Mouse (Mus musculus): ENCODE results near the gene Qprt. TPM values are rescaled to one million over a fixed set of nuclear protein-coding genes. Genes with fewer than 3 reads are reported as not detected.

Gene Qprt
- polyA plus RNA-seq, 1 experiment from 2014 or later = 3.3 TPM

DNA sequence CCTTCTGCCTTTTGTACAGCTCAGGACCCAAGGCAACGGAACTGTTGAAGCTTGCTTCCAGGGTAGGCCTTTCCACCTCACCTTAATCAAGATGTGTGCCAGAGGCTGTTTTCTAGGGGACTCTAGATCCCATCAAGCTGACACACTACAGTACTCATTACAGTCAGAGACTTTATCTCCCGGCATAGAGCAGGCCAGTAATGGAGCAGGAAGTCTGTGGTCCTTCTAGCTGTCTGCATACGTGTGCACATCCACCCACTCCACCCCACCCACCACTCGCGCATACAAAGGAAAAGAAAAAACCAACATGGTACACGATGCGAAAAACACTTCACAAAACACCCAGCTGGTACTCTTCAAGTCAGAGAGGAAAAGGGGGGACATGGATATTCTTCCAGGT lies 22.4 kb upstream of the Qprt start:
- Histone ChIP-seq H3K27ac (replicated peaks) (no peak overlapping the region), H3K27me3 (no peaks in the 10 kb centered on the region), H3K9ac (no peak overlapping the region), H3K9me3 (replicated peaks) (no peaks in the 10 kb centered on the region), H3K4me3 (replicated peaks) (no peak overlapping the region), H3K36me3 (no peaks in the 10 kb centered on the region), H3K4me2 (replicated peaks) (no peak overlapping the region), H3K4me1 (no peaks in the 10 kb centered on the region)
- 80% methylated on average over 7 of the region's 7 CpGs for WGBS
- no peak for ATAC-seq (ENCODE audit: insufficient number of reproducible peaks, low FRiP score, low TSS enrichment, low read depth)

- Histone ChIP-seq H3K4me3 (replicated peaks) (no peak overlapping the region), H3K4me2 (replicated peaks) (no peak overlapping the region), H3K27ac (replicated peaks) (no peak overlapping the region), H3K9ac (no peak overlapping the region), H3K4me1 (no peaks in the 10 kb centered on the region), H3K9me3 (replicated peaks) (no peaks in the 10 kb centered on the region), H3K36me3 (no peaks in the 10 kb centered on the region), H3K27me3 (no peaks in the 10 kb centered on the region)
- 84% methylated on average over 4 of the region's 4 CpGs for WGBS
- ATAC-seq (ENCODE audit: insufficient number of reproducible peaks, low FRiP score, low TSS enrichment, low read depth) = no peak
Measured at GRCm38 (mm10) chr7:127142666-127143065, 20.6 kb upstream of the Qprt start.

DNA sequence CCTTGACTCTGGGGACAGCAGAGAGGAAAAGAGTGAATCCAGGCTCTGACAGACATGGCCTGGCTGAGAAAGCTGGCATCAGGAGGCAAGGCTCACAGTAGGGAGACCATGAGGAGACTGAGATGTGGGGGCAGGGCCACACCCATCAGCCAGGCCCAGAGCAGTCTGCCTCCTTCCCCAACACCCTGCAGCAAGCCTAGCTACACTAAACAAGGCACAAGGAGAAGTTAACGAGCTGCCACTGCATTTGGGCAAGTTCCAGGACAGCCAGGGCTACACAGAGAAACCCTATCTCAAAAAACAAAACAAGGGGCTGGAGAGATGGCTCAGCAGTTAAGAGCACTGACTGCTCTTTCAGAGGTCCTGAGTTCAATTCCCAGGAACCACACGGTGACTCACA lies 20.2 kb upstream of the Qprt start:
- no peak overlapping the region for H3K4me3 ChIP-seq (replicated peaks)
- ATAC-seq (ENCODE audit: insufficient number of reproducible peaks, low FRiP score, low TSS enrichment, low read depth) = no peak
- no peak overlapping the region for H3K4me2 ChIP-seq (replicated peaks)
- H3K36me3 ChIP-seq = no peaks in the 10 kb centered on the region
- WGBS = 43% methylated on average over 2 of the region's 2 CpGs
- H3K9me3 ChIP-seq (replicated peaks) = no peaks in the 10 kb centered on the region
- no peaks in the 10 kb centered on the region for H3K4me1 ChIP-seq
- no peak overlapping the region for H3K27ac ChIP-seq (replicated peaks)
- no peak overlapping the region for H3K9ac ChIP-seq
- H3K27me3 ChIP-seq = no peaks in the 10 kb centered on the region

- Histone ChIP-seq H3K27ac (replicated peaks) (no peak overlapping the region), H3K27me3 (no peaks in the 10 kb centered on the region), H3K4me2 (replicated peaks) (no peak overlapping the region), H3K4me3 (replicated peaks) (no peak overlapping the region), H3K4me1 (no peaks in the 10 kb centered on the region), H3K9me3 (replicated peaks) (no peaks in the 10 kb centered on the region), H3K36me3 (no peaks in the 10 kb centered on the region), H3K9ac (no peak overlapping the region)
- no peak for ATAC-seq (ENCODE audit: insufficient number of reproducible peaks, low FRiP score, low TSS enrichment, low read depth)
- 64% methylated on average over 7 of the region's 7 CpGs for WGBS
Measured at GRCm38 (mm10) chr7:127140623-127141404, 18.8 kb upstream of the Qprt start.

- Histone ChIP-seq H3K9me3 (replicated peaks) (no peaks in the 10 kb centered on the region), H3K27ac (replicated peaks) (no peak overlapping the region), H3K9ac (no peak overlapping the region), H3K36me3 (no peaks in the 10 kb centered on the region), H3K4me3 (replicated peaks) (no peak overlapping the region), H3K4me2 (replicated peaks) (no peak overlapping the region), H3K4me1 (no peaks in the 10 kb centered on the region), H3K27me3 (no peaks in the 10 kb centered on the region)
- whole genome bisulfite sequencing = 48% methylated on average over 5 of the region's 5 CpGs
- ATAC-seq (ENCODE audit: insufficient number of reproducible peaks, low FRiP score, low TSS enrichment, low read depth) = no peak
Measured at GRCm38 (mm10) chr7:127139562-127139961, 17.5 kb upstream of the Qprt start.

GRCm38 (mm10) chr7:127139100-127139499 lies 17.1 kb upstream of the Qprt start:
- no peak overlapping the region for H3K27ac ChIP-seq (replicated peaks)
- no peak overlapping the region for H3K4me3 ChIP-seq (replicated peaks)
- WGBS = 87% methylated on average over 7 of the region's 7 CpGs
- H3K27me3 ChIP-seq = no peaks in the 10 kb centered on the region
- no peaks in the 10 kb centered on the region for H3K4me1 ChIP-seq
- ATAC-seq (ENCODE audit: insufficient number of reproducible peaks, low FRiP score, low TSS enrichment, low read depth) = no peak
- no peak overlapping the region for H3K4me2 ChIP-seq (replicated peaks)
- no peaks in the 10 kb centered on the region for H3K9me3 ChIP-seq (replicated peaks)
- no peak overlapping the region for H3K9ac ChIP-seq
- no peaks in the 10 kb centered on the region for H3K36me3 ChIP-seq

- no peak for ATAC-seq (ENCODE audit: insufficient number of reproducible peaks, low FRiP score, low TSS enrichment, low read depth)
- H3K36me3 ChIP-seq = no peaks in the 10 kb centered on the region
- H3K4me1 ChIP-seq = no peaks in the 10 kb centered on the region
- H3K9me3 ChIP-seq (replicated peaks) = no peaks in the 10 kb centered on the region
- 65% methylated on average over 9 of the region's 9 CpGs for WGBS
- H3K4me3 ChIP-seq (replicated peaks) = no peak within 1 kb of the TSS
- H3K27me3 ChIP-seq = no peaks in the 10 kb centered on the region
- H3K27ac ChIP-seq (replicated peaks) = no peak within 1 kb of the TSS
- H3K9ac ChIP-seq = no peak within 1 kb of the TSS
- no peak within 1 kb of the TSS for H3K4me2 ChIP-seq (replicated peaks)
Measured at GRCm38 (mm10) chr7:127137262-127138017, 15.4 kb upstream of the Qprt start, which contains the start of gene Spn. TSS of gene Spn (minus strand) at chr7:127137823.

GRCm38 (mm10) chr7:127136181-127137071 lies 14.4 kb upstream of the Qprt start:
- Histone ChIP-seq H3K4me1 (no peaks in the 10 kb centered on the region), H3K27me3 (no peaks in the 10 kb centered on the region), H3K27ac (replicated peaks) (no peak overlapping the region), H3K9me3 (replicated peaks) (no peaks in the 10 kb centered on the region), H3K36me3 (no peaks in the 10 kb centered on the region), H3K4me2 (replicated peaks) (no peak overlapping the region), H3K9ac (no peak overlapping the region), H3K4me3 (replicated peaks) (no peak overlapping the region)
- WGBS = 84% methylated on average over 22 of the region's 22 CpGs
- no peak for ATAC-seq (ENCODE audit: insufficient number of reproducible peaks, low FRiP score, low TSS enrichment, low read depth)

DNA sequence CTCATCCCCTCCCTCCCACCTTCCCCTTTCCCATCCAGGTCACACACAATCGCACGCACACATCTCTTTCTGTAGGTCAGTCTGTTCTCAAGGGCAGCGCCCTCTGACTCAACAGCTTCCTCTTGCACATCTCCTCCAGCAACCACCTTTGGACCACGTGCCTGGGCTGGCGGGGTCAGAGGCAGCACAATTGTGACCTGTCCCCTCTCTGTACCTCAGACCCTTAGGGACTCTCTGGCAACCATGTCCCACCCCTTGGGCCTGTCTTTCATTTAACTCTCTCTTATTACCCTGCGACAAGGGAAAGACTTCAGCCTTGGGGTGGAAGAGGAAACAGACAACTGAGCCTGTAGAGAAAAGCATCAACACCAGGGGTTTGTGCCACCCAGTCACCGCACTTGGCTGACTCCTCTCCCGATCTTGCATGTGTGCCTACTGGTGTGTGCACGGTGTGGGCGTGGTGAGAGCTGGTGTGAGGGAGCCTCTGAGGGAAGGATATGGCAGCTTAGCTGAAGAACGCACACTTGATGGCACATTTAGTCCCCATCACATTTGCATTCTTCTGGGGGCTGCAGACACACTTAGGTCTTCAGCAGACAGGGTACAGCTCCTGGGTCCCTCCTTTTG lies 12.9 kb upstream of the Qprt start:
- Histone ChIP-seq H3K27me3 (no peaks in the 10 kb centered on the region), H3K36me3 (no peaks in the 10 kb centered on the region), H3K27ac (replicated peaks) (no peak overlapping the region), H3K4me2 (replicated peaks) (no peak overlapping the region), H3K9me3 (replicated peaks) (no peaks in the 10 kb centered on the region), H3K4me3 (replicated peaks) (no peak overlapping the region), H3K9ac (no peak overlapping the region), H3K4me1 (no peaks in the 10 kb centered on the region)
- ATAC-seq (ENCODE audit: insufficient number of reproducible peaks, low FRiP score, low TSS enrichment, low read depth) = no peak
- WGBS = 75% methylated on average over 11 of the region's 11 CpGs

DNA sequence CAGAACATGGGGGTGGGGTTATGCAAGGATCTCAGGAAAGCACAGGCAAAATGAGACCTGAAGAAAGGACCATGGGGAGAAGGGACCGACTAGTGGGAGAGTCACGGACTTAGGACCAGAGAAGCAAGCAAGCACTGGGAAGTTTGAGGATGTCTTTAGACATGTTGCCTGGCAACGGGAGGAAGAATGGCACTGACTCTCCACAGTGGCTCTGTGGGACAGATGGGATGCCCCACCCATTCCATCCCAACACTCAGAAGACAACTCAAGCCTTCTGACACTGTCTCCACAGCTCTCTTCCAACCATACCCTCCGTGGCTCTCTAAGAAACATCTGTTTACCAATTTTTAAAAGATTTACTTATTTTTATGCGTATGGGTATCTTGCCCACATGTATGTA lies 11.1 kb upstream of the Qprt start:
- H3K9me3 ChIP-seq (replicated peaks) = no peaks in the 10 kb centered on the region
- no peak overlapping the region for H3K4me2 ChIP-seq (replicated peaks)
- H3K4me3 ChIP-seq (replicated peaks) = no peak overlapping the region
- H3K36me3 ChIP-seq = no peaks in the 10 kb centered on the region
- no peak for ATAC-seq (ENCODE audit: insufficient number of reproducible peaks, low FRiP score, low TSS enrichment, low read depth)
- H3K27ac ChIP-seq (replicated peaks) = no peak overlapping the region
- WGBS = 66% methylated on average over 5 of the region's 5 CpGs
- no peaks in the 10 kb centered on the region for H3K27me3 ChIP-seq
- no peak overlapping the region for H3K9ac ChIP-seq
- H3K4me1 ChIP-seq = no peaks in the 10 kb centered on the region

- H3K27me3 ChIP-seq = no peaks in the 10 kb centered on the region
- WGBS = 14% methylated on average over 4 of the region's 4 CpGs
- no peak overlapping the region for H3K27ac ChIP-seq (replicated peaks)
- H3K4me2 ChIP-seq (replicated peaks) = no peak overlapping the region
- H3K9me3 ChIP-seq (replicated peaks) = 0 out of 2 replicates have a peak, but pooled peaks cover under 1% of the 10 kb centered on the region
- no peak for ATAC-seq (ENCODE audit: insufficient number of reproducible peaks, low FRiP score, low TSS enrichment, low read depth)
- no peaks in the 10 kb centered on the region for H3K4me1 ChIP-seq
- H3K36me3 ChIP-seq = no peaks in the 10 kb centered on the region
- no peak overlapping the region for H3K4me3 ChIP-seq (replicated peaks)
- H3K9ac ChIP-seq = no peak overlapping the region
Measured at GRCm38 (mm10) chr7:127129638-127130037, 7.6 kb upstream of the Qprt start.

All from embryonic facial prominence, embryonic 15.5 days (tissue).